Mouse (Mus musculus) embryonic facial prominence, embryonic 10.5 days (tissue): ENCODE measurements at regions not wholly inside any gene's neighbourhood (a gene's known extent, or its start where the extent isn't known, plus 50 kb on each side); places are given as distances from the start of the nearest gene placed in this dataset.

Experiments used
- DNase-seq: peaks from one replicate; pipeline ENCODE4 v3.0.0-alpha.2; 2017; ENCODE audit warnings: low spot score
- H3K27ac ChIP-seq: fragments of 300-500 bp; sonication (generic); replicated peaks from 2 replicates; pipeline ENCODE4 v1.5.1; 2016; ENCODE audit warnings: mild to moderate bottlenecking
- H3K27me3 ChIP-seq: fragments of 300-500 bp; sonication (generic); replicated peaks from 2 replicates; pipeline ENCODE4 v1.6.1; 2016; ENCODE audit warnings: low read depth, mild to moderate bottlenecking; ENCODE audit not compliant: poor library complexity, severe bottlenecking
- H3K36me3 ChIP-seq: fragments of 300-500 bp; sonication (generic); replicated peaks from 2 replicates; pipeline ENCODE4 v1.6.1; 2016; ENCODE audit warnings: mild to moderate bottlenecking, moderate library complexity
- H3K4me1 ChIP-seq: fragments of 300-500 bp; sonication (generic); 2 replicates; pipeline ENCODE4 v1.6.1; 2016
- H3K4me3 ChIP-seq: fragments of 300-500 bp; sonication (generic); 2 replicates; pipeline ENCODE4 v1.5.1; 2016; ENCODE audit warnings: mild to moderate bottlenecking, moderate library complexity
- H3K9me3 ChIP-seq: fragments of 300-500 bp; sonication (generic); 2 replicates; pipeline ENCODE4 v1.6.1; 2016; ENCODE audit warnings: mild to moderate bottlenecking
- WGBS: fragments of 180-500 bp; shearing (Covaris S2); methylation state at CpG from one replicate; pipeline ENCODE4 v1.1.7; 2016; 5-methylcytosine and 5-hydroxymethylcytosine counted together

DNA sequence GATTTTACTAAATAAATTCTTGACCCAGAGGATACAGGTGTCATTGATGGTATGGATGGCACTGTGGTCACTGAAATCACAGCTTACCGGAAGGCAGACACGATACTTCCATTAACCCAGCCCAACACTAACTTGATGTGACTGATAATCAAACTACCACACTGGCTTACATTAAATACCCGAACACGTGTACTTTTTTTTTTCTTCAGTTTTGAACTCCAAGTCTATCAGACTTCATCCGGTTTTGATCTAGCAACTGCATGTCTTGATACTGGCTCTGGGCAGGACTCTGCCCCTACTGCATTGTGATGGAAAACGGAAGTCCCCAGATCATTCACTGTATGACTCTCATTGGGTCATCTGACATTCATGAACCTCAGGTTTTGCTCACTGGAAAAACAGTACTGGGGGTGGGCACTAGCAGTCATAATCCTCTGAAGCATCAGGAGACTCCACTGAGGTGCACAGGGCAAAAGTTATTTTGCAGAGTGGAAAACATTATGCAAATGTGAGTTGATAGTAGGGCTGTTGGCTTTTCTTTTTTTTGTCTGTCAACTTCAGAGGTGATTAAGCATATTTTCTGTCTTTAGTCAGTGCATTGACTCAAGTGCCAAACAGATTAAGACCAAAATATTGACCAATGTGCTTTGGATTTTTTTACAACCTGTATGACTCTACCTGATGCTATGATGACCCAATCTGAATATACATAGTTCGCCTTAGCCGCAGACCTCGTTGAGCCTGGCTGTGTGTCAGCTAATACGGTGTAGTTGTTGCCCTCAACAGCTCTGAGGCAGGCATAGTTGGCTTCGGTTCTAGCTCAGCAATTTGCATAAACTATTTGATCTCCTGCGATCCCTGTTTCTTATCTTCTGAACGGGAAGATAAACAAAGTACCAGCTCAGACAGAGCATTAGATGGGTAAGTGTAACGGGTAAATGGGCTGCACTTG lies 174.1 kb upstream of the Cited2 start:
- no peak overlapping the region for H3K27ac ChIP-seq
- H3K4me3 ChIP-seq, result no peak overlapping the region
- H3K9me3 ChIP-seq, result no peaks in the 10 kb centered on the region
- no peak for DNase-seq
- H3K36me3 ChIP-seq, result no peaks in the 10 kb centered on the region
- no peaks in the 10 kb centered on the region for H3K4me1 ChIP-seq
- no peaks in the 10 kb centered on the region for H3K27me3 ChIP-seq
- WGBS, result 90% methylated on average over 14 of the region's 14 CpGs

DNA sequence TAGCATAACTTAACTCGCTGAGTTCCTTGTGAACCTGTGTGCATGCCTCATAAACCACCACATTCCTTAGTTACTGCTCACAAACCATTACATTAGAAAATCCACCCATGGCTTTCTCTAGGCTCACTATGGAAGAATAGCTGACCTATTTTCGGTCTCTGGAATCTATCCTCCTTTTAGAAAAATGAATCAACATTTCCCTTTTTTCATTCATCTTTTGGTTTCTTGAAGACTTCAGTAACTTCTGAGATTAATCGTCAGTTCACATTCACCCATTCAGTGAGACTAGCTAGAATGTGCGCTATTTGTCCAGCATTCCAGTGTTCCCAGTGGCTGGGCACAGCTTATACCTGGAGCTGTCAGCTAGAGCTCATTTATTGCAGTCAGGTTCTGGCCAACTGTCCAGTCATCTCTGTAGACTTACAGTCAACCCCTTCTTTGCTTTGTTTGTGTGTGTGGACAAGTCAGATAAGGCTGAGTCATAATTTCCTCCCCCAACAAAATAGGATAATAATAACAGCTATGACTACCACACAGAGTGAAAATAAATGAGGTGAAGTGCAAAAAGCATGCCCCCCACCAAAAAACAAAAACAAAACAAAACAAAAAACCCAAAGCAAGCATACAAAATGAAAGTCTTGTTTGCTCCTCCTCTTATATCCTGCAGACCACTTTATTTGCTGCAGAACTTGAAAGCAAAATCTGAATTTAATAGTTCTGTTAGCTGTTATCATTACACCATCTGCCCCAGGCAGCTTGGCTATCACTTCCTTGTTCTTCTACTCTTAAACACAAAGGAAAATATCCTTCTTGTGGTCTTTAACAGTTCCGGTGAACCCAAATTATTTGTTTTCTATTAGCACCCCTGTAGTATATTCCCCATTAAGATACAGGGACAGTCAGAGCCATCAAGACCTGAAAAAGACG lies 173.0 kb upstream of the Cited2 start:
- 88% methylated on average over 6 of the region's 6 CpGs for WGBS
- Histone ChIP-seq H3K9me3 (no peaks in the 10 kb centered on the region), H3K4me1 (no peaks in the 10 kb centered on the region), H3K36me3 (no peaks in the 10 kb centered on the region), H3K4me3 (no peak overlapping the region), H3K27ac (no peak overlapping the region), H3K27me3 (no peaks in the 10 kb centered on the region)
- no peak for DNase-seq

DNA sequence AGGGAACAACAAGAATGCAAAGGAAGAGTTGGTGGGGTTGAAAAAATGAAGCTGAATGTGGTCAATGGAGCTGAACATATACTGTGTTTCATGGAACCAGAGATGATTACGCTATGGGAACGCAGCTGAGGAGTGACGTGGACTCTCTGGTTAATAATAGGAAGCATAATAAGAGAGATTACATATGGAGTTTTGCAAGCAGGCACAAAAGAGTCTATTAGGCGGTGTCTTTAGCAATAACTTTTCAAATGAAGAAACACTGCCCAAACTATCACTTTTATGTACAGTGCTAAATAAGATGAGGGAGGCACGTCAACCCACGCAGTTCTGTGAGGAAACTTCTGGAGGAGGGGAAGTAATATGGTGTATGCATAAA lies 172.4 kb upstream of the Cited2 start:
- no peak for DNase-seq
- no peak overlapping the region for H3K4me3 ChIP-seq
- H3K36me3 ChIP-seq, result no peaks in the 10 kb centered on the region
- no peaks in the 10 kb centered on the region for H3K4me1 ChIP-seq
- H3K27me3 ChIP-seq, result no peaks in the 10 kb centered on the region
- no peak overlapping the region for H3K27ac ChIP-seq
- no peaks in the 10 kb centered on the region for H3K9me3 ChIP-seq
- 94% methylated on average over 6 of the region's 6 CpGs for WGBS

DNA sequence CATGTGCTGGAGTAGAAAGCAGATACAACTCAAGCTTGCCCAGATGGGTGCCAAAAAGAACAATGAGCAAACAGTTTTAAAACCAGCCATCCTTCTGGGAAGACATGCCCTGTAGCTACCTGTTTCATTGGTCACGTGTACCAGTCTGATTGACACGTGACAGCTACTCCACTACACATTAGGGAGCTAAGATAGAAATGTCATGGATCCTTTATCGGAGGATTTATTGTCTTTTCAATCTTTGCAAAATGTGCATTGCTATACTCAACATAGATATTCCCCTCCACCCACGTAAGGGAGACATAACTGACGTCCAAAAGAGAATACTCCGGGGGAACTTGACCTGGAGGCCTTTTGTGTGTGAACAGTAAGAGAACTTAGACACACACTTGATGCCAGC lies 171.1 kb upstream of the Cited2 start:
- H3K27me3 ChIP-seq, result no peaks in the 10 kb centered on the region
- no peak overlapping the region for H3K4me3 ChIP-seq
- peaks cover 3% of the 10 kb centered on the region; the same call in 1 of the 2 replicates for H3K4me1 ChIP-seq
- H3K27ac ChIP-seq, result no peak overlapping the region
- no peak for DNase-seq
- H3K36me3 ChIP-seq, result no peaks in the 10 kb centered on the region
- WGBS, result 81% methylated on average over 6 of the region's 6 CpGs
- no peaks in the 10 kb centered on the region for H3K9me3 ChIP-seq

DNA sequence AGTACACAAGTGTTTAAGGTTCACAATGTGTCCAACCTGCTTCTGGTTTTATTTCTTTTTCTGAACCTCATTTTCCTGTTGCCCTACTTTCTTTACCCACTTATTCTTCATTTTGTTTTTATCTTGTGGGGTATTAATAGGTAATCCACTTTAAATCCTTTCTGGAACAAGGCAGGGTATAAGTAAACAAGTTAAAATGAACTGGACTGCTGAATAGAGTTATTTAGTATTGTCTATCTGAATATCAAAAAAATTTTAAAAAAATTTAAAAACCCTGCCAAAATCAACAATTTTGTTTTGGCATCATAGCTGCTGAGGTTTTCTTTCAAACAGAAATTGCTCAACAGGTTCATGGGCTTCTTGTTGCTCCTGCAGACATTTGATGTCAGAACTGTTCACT lies 170.7 kb upstream of the Cited2 start:
- Histone ChIP-seq H3K9me3 (no peaks in the 10 kb centered on the region), H3K4me3 (no peak overlapping the region), H3K27me3 (no peaks in the 10 kb centered on the region), H3K27ac (no peak overlapping the region), H3K4me1 (peaks cover 3% of the 10 kb centered on the region; the same call in 1 of the 2 replicates), H3K36me3 (no peaks in the 10 kb centered on the region)
- no peak for DNase-seq

DNA sequence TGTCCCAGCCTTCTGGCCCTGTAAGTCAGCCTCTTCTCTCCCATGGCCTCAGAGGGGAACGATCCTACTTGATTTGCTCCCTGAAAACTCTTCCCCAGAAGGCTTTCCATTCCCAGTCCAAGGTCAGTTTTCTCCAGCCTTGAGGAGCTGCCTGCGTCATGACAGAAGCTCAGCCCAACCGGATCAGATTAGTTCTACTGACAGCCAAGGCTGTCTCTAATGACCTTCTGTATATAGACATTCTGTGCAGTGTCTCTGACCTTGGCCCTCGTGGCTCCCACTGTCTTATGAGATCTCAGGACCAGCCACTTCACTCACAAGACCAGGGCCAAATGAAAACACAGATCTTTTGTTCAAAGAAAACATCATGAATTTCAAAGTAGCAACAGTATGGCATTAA lies 166.6 kb upstream of the Cited2 start:
- no peaks in the 10 kb centered on the region for H3K27me3 ChIP-seq
- H3K4me3 ChIP-seq, result no peak overlapping the region
- H3K27ac ChIP-seq, result no peak overlapping the region
- H3K4me1 ChIP-seq, result peaks cover 12% of the 10 kb centered on the region
- no peaks in the 10 kb centered on the region for H3K36me3 ChIP-seq
- no peaks in the 10 kb centered on the region for H3K9me3 ChIP-seq
- DNase-seq, result no peak
- WGBS, result 70% methylated on average over 4 of the region's 4 CpGs

DNA sequence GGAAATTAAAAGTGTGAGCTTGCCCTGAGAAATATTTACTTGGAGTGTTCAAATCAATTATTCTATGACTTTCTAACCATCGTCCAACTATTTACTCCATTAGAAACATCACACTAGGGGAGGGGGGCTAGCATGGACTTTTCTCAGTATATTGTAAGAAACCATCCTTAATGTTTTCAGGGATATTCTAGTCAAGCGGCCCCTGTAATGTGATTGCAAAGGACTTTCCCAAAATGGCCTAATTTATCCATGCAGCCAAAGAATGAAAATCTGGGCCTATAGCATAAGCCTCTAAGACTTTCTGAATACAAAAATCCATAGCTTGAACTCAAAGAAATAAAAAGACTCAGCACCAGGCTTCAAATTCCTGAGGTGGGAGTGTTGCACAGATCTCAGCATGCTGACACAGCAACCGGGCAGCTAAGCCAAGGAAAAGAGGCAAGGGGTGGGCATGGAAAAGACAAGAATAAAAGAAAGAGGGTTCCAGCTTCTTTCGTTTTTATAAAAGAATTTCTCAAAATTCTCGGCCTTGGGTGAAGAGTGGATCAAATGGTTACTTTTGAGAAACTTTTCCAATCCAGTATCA lies 163.6 kb upstream of the Cited2 start:
- H3K27ac ChIP-seq, result no peak overlapping the region
- no peaks in the 10 kb centered on the region for H3K27me3 ChIP-seq
- no peaks in the 10 kb centered on the region for H3K9me3 ChIP-seq
- H3K4me3 ChIP-seq, result no peak overlapping the region
- peaks cover 21% of the 10 kb centered on the region for H3K4me1 ChIP-seq
- no peak for DNase-seq
- WGBS, result 53% methylated on average over 5 of the region's 5 CpGs
- H3K36me3 ChIP-seq, result no peaks in the 10 kb centered on the region

GRCm38 (mm10) chr10:17559980-17560379 lies 163.0 kb upstream of the Cited2 start:
- Histone ChIP-seq H3K4me1 (peaks cover 21% of the 10 kb centered on the region), H3K36me3 (no peaks in the 10 kb centered on the region), H3K27ac (no peak overlapping the region), H3K27me3 (no peaks in the 10 kb centered on the region), H3K4me3 (no peak overlapping the region), H3K9me3 (no peaks in the 10 kb centered on the region)
- no peak for DNase-seq
- WGBS, result 40% methylated on average over 3 of the region's 3 CpGs

- DNase-seq, result no peak
- Histone ChIP-seq H3K4me1 (peaks cover 18% of the 10 kb centered on the region), H3K27ac (no peak overlapping the region), H3K36me3 (no peaks in the 10 kb centered on the region), H3K9me3 (no peaks in the 10 kb centered on the region), H3K4me3 (no peak overlapping the region), H3K27me3 (no peaks in the 10 kb centered on the region)
- 75% methylated on average over 7 of the region's 7 CpGs for WGBS
These were observed 161.6 kb upstream of the Cited2 start for GRCm38 (mm10) chr10:17561466-17561865.

- Histone ChIP-seq H3K27me3 (no peaks in the 10 kb centered on the region), H3K4me1 (peaks cover 18% of the 10 kb centered on the region), H3K36me3 (no peaks in the 10 kb centered on the region), H3K27ac (no peak overlapping the region), H3K4me3 (no peak overlapping the region), H3K9me3 (no peaks in the 10 kb centered on the region)
- no peak for DNase-seq
- WGBS, result 89% methylated on average over 5 of the region's 5 CpGs
These were observed 161.0 kb upstream of the Cited2 start for GRCm38 (mm10) chr10:17561977-17562376.

DNA sequence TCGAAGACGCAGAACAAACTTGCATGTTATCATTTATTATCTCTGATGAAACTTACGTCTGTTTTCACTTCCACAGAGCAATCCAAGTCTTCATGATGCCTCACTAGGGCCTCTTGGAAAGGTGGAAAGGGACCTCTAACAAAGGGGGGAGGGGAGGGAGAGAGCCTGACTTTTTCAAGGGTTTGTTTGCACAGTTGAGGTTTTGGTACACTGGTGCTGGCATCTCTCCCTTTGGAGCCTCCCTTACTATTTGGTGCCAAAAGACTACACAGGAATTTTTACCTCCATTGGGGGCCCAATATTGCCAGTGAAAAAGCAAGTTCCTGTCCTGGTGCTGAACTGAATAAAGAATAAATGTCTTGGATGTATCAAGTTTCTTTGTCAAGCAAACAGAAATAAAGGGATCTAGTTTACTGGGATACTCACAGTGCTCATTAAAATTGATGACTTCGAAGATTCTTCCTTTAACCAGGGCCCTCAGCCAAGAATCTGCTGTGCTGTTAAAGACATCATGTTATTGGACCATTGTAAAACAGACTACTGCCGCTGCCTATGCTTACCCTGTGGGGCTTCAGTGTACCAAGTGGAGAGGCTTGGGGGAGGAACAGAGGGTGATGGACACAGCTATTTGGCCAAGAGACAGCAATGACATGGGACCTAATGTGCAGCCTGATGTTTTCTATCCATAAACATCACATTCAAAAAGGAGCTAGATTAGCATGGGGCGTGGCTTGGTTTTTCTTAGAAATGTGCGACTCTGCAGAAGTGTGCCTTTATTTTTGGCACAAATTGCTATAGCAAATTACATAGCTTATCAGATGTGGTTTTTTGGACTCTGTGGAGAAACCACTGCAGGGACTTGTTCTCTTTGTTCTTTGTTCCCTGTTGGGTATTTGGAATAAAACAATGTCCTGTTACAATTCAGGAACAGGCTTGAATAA lies 160.3 kb upstream of the Cited2 start:
- DNase-seq, result no peak
- WGBS, result 85% methylated on average over 7 of the region's 7 CpGs

DNA sequence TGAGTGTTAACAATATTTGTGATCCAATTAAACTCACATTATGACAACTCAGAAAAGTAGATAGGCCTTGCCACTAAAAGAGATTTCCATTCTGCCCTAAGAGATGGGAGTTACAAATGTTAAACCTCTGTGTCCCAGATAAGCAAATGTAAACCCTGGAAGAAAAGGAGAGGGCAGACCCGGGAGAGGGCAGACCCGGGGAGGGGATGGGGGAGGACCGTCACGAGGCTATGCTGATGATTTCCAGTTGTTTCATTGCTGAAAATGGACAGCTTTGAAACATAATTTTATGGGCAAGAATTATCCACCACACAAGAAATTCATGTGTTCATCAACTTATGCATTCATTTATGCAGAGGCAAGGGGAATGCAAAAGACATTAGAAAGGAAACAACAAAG lies 159.7 kb upstream of the Cited2 start:
- H3K4me1 ChIP-seq, result peaks cover 18% of the 10 kb centered on the region
- H3K27me3 ChIP-seq, result no peaks in the 10 kb centered on the region
- DNase-seq, result no peak
- WGBS, result 75% methylated on average over 4 of the region's 4 CpGs
- no peak overlapping the region; the same call in 1 of the 2 replicates for H3K27ac ChIP-seq
- no peaks in the 10 kb centered on the region for H3K36me3 ChIP-seq
- H3K4me3 ChIP-seq, result no peak overlapping the region
- H3K9me3 ChIP-seq, result no peaks in the 10 kb centered on the region

More for the DNA sequence above, 160.3 kb upstream of the Cited2 start:
- Histone ChIP-seq H3K4me1 (peaks cover 18% of the 10 kb centered on the region), H3K36me3 (no peaks in the 10 kb centered on the region), H3K4me3 (no peak overlapping the region), H3K9me3 (no peaks in the 10 kb centered on the region), H3K27me3 (no peaks in the 10 kb centered on the region), H3K27ac (no peak overlapping the region)
